Mouse (Mus musculus) liver, postnatal 0 days (tissue): ENCODE measurements around the gene Pced1b.
"Not testable (repeated sequence)": the region's sequence is repeated elsewhere in the genome, so short reads cannot be mapped to it uniquely, and the experiment has no call there.

ENCODE experiments used
- CTCF ChIP-seq: sonication (generic); IDR thresholded peaks from 2 replicates; pipeline ENCODE4 v1.5.1; 2016; ENCODE audit warnings: antibody characterized with exemption, low read depth
- EP300 ChIP-seq: IDR thresholded peaks from 2 replicates; pipeline ENCODE4 v1.6.1; 2016; ENCODE audit warnings: antibody characterized with exemption, low read depth, mild to moderate bottlenecking

- not testable (repeated sequence) for TF ChIP-seq CTCF, EP300
Measured at GRCm38 (mm10) chr15:97364271-97364670, 117.4 kb downstream of the Pced1b start.
